Mouse (Mus musculus): ENCODE results near the gene Atg16l2. TPM values are rescaled to one million over a fixed set of nuclear protein-coding genes. Genes with fewer than 3 reads are reported as not detected.

Gene Atg16l2
- polyA plus RNA-seq, 1 experiment, result 0.17 TPM

DNA sequence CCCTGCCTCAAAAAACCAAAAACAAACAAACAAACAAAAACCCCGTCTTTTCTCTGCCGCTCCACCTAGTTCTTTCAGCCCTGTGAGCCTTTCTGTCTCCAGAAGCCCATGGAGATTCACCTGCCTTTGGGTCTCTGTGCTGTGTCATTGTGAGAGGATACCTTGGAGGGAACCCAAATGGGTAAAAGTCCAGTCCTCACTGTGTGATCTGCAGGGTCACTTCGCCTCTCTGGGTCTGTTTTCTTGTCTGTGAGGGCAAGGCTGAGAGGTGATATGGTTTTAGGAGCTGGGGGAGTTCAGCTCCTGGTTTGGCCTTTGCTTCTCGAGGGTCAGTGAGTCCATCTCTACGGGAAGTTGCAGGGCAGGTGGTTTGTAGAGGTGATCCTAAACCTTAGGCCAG, 24.0 kb upstream of the Atg16l2 start:
- Histone ChIP-seq H3K27me3 (ENCODE audit: control insufficient read depth) (peaks cover 7% of the 10 kb centered on the region), H3K4me1 (ENCODE audit: control insufficient read depth) (peaks cover 48% of the 10 kb centered on the region), H3K36me3 (ENCODE audit: control insufficient read depth) (peaks cover 68% of the 10 kb centered on the region), H3K9me3 (ENCODE audit: control insufficient read depth, low read length) (no peaks in the 10 kb centered on the region), H3K4me3 (replicated peaks) (no peak overlapping the region)
- no peak for TF ChIP-seq GATA1 (IDR thresholded peaks at IDR 0.05; ENCODE audit: low read length)
- no peak for TF ChIP-seq TAL1 (IDR thresholded peaks at IDR 0.05; ENCODE audit: low read length)

DNA sequence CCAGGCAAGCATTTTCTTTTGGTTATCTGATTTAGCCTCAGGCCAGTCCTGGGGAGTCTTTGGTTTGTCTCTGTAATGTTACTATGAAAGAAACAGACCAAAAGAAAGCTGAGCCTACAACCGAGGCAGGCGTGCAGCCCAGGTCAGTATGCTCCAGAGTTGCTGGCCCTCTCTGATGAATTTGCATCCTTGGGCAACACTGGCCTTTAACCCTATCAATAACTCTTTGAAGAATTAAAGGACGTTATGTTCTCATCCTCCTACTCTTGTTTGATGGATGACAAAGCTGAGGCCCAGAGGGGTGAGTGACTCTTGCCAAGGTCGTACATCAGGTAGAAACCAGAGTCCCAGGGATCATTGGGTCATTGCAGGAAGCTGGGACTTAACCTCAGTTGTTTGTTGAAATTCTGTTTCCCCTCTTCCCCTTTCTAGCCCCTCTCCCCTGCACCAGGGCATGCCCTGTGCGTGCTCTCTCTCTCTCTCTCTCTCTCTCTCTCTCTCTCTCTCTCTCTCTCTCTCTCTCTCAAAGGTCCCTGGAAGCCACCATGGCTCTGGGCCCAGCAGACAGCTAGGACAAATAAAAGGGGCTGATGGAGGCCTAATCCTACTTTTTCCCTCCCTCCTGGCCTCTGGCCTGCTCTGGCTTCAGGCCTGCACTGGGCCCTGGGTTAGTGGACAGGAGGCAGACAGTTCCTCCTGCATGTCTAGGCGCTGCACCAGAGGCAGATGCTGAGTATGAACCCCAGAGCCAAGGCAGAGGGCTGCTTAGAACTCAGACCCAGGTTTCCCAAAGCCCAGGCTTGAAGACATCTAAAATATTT, 22.3 kb upstream of the Atg16l2 start:
- H3K27me3 ChIP-seq (ENCODE audit: control insufficient read depth), result peaks cover 7% of the 10 kb centered on the region
- no peaks in the 10 kb centered on the region for H3K9me3 ChIP-seq (ENCODE audit: control insufficient read depth, low read length)
- H3K4me1 ChIP-seq (ENCODE audit: control insufficient read depth), result peaks cover 63% of the 10 kb centered on the region
- TF ChIP-seq TAL1 (IDR thresholded peaks at IDR 0.05; ENCODE audit: low read length) (no peak), GATA1 (IDR thresholded peaks at IDR 0.05; ENCODE audit: low read length) (no peak)
- H3K4me3 ChIP-seq (replicated peaks), result no peak overlapping the region
- H3K36me3 ChIP-seq (ENCODE audit: control insufficient read depth), result peaks cover 53% of the 10 kb centered on the region

DNA sequence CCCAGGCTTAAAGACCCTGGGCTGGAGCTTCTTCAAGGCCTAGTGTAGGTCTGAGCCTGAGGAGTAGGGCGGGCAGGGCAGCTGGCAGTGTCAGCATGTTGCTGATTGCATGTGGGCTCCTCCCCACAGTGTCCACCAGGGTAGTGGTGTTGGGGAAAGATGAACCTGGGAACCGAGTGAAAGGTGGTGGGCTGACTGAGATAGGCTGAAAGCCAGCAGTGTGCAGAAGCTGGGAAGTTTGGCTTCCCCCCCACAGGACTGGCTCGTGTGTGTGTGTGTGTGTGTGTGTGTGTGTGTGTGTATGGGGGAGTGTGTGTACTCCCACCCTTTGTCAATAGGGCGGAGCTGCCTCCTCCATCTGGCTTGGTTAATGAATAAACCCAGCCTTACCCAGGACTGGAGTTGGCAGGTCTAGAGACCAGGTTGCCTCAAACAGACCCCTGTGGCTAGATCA, 21.1 kb upstream of the Atg16l2 start:
- H3K27me3 ChIP-seq (ENCODE audit: control insufficient read depth), result peaks cover 7% of the 10 kb centered on the region
- no peak for TF ChIP-seq GATA1 (IDR thresholded peaks at IDR 0.05; ENCODE audit: low read length)
- no peak for TF ChIP-seq TAL1 (IDR thresholded peaks at IDR 0.05; ENCODE audit: low read length)

DNA sequence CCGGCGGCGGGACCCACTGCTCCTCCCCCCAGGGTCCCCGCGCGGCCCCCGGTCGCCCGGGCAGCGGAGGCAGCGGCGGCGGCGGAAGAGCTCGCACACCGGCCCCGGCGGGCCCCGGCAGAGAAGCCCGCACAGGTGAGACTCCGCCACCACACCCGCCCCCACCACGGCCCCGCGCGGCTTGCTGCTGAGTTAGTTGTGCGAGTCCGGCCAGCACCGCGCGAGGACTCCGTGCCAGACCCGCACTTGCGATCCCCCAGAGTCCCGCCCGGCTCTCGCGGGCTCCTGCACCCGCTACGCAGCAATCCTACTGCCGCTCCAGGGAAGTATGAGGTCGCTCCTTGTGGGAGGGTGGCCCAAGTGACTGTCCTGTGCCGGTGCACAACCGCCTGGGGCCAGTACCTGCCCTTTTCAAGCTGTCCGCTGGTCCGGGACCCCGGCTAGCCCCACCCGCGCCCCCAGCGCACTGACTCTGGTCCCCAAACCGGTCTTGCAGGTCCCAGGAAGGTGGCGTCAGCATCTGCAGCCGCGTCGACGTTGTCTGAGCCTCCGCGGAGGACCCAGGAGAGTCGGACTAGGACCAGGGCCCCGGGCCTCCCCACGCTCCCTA, 19.3 kb upstream of the Atg16l2 start:
- Histone ChIP-seq H3K36me3 (ENCODE audit: control insufficient read depth) (peaks cover 29% of the 10 kb centered on the region), H3K4me3 (replicated peaks) (peak overlapping the region; percentile 80), H3K9me3 (ENCODE audit: control insufficient read depth, low read length) (no peaks in the 10 kb centered on the region), H3K27me3 (ENCODE audit: control insufficient read depth) (peaks cover 7% of the 10 kb centered on the region), H3K4me1 (ENCODE audit: control insufficient read depth) (peaks cover 85% of the 10 kb centered on the region)
- TF ChIP-seq GATA1 (IDR thresholded peaks at IDR 0.05; ENCODE audit: low read length) (no peak), TAL1 (IDR thresholded peaks at IDR 0.05; ENCODE audit: low read length) (no peak)

More for the DNA sequence above, 21.1 kb upstream of the Atg16l2 start:
- Histone ChIP-seq H3K4me3 (replicated peaks) (peak overlapping the region; percentile 80), H3K4me1 (ENCODE audit: control insufficient read depth) (peaks cover 70% of the 10 kb centered on the region), H3K36me3 (ENCODE audit: control insufficient read depth) (peaks cover 41% of the 10 kb centered on the region), H3K9me3 (ENCODE audit: control insufficient read depth, low read length) (no peaks in the 10 kb centered on the region)

DNA sequence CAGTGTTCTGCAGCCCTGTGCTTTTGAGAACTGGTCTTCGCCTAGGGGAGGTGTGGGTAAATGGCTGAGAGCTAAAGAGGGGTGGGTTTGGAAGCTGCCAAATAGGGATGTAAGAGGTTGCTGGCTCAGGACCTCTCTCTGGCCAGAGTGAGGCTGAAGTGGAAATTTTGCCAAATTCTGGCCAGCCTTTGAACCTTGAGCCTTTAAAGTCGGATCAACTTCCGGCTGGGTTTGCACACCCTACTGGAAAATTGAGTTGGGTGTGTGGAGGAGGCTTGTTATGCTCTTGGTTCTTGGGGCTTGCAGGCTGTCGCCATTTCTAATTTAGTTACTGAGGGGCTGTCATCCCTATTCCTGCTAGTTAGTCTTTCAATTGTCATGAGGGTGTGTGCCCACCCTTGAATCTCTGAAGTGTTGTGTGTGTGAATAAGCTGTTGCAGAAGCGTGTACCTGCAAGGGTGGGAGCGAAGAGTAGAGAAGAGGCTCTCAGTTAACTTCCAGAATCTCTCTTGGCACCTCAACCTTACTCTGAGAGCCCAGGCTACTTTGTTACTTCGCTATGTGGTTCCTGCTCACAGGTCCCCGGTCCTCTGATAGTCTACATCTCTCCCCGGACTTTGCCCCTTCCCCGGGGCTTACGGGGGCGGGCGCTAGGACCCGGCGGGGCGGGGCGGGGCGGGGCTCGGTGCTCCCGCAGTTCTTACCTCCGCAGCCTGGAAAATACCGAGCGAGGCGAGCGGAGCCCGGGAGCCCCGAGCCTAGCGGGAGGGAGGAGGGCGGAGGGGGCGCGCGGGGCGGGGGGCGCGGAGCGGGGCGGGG, 18.6 kb upstream of the Atg16l2 start:
- H3K4me3 ChIP-seq (replicated peaks), result peak overlapping the region; percentile 80
- H3K4me1 ChIP-seq (ENCODE audit: control insufficient read depth), result peaks cover 93% of the 10 kb centered on the region
- peaks cover 7% of the 10 kb centered on the region for H3K27me3 ChIP-seq (ENCODE audit: control insufficient read depth)
- no peak for TF ChIP-seq TAL1 (IDR thresholded peaks at IDR 0.05; ENCODE audit: low read length)
- TF ChIP-seq GATA1 (IDR thresholded peaks at IDR 0.05; ENCODE audit: low read length), result no peak
- H3K9me3 ChIP-seq (ENCODE audit: control insufficient read depth, low read length), result no peaks in the 10 kb centered on the region
- H3K36me3 ChIP-seq (ENCODE audit: control insufficient read depth), result peaks cover 25% of the 10 kb centered on the region

DNA sequence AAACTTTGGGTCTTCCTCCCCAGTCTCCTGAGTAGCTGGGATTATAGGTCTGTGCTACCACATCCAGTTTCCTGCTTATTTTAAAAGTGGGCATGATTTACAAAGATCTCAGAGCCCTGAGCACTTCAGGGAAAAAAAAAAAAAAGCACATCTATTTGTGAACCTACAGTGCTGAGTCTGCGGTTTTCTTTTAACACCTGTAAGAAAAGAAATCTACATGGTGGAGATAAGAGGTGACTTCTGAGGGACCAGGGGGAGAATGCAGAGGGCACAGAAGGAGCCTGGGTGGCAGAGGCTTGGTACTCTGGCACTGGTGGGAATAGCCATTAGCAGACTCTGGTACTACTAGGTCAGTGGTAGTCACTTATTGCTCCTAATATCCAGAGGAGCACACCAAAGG, 17.7 kb upstream of the Atg16l2 start:
- H3K9me3 ChIP-seq (ENCODE audit: control insufficient read depth, low read length), result no peaks in the 10 kb centered on the region
- H3K4me1 ChIP-seq (ENCODE audit: control insufficient read depth), result peaks cover 96% of the 10 kb centered on the region
- H3K27me3 ChIP-seq (ENCODE audit: control insufficient read depth), result peaks cover 7% of the 10 kb centered on the region
- TF ChIP-seq GATA1 (IDR thresholded peaks at IDR 0.05; ENCODE audit: low read length) (no peak), TAL1 (IDR thresholded peaks at IDR 0.05; ENCODE audit: low read length) (no peak)
- no peak overlapping the region for H3K4me3 ChIP-seq (replicated peaks)
- peaks cover 17% of the 10 kb centered on the region for H3K36me3 ChIP-seq (ENCODE audit: control insufficient read depth)

DNA sequence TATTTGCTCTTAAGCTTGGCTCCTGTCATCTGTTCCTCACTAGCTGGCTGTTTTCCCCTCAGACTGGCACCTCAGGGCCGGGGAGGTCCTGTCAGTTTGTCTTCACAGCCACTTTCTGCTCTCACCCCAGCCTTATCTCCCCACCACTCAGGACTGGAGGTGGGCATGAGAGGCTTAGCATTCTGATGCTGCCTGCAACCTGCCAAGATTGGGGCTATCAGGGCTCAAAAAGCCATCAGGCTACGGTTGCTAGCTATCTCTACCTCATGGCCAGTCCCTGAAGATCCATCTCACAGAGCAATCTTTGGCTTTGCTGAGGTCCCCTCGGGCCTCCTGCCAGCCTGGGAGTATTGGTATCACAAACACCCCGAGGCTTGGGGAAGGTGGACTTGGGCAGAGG, 16.8 kb upstream of the Atg16l2 start:
- Histone ChIP-seq H3K27me3 (ENCODE audit: control insufficient read depth) (peaks cover 7% of the 10 kb centered on the region), H3K4me3 (replicated peaks) (no peak overlapping the region), H3K4me1 (ENCODE audit: control insufficient read depth) (peaks cover 97% of the 10 kb centered on the region), H3K9me3 (ENCODE audit: control insufficient read depth, low read length) (no peaks in the 10 kb centered on the region), H3K36me3 (ENCODE audit: control insufficient read depth) (peaks cover 10% of the 10 kb centered on the region; the same call in 1 of the 2 replicates)
- TF ChIP-seq TAL1 (IDR thresholded peaks at IDR 0.05; ENCODE audit: low read length), result no peak
- TF ChIP-seq GATA1 (IDR thresholded peaks at IDR 0.05; ENCODE audit: low read length), result no peak

DNA sequence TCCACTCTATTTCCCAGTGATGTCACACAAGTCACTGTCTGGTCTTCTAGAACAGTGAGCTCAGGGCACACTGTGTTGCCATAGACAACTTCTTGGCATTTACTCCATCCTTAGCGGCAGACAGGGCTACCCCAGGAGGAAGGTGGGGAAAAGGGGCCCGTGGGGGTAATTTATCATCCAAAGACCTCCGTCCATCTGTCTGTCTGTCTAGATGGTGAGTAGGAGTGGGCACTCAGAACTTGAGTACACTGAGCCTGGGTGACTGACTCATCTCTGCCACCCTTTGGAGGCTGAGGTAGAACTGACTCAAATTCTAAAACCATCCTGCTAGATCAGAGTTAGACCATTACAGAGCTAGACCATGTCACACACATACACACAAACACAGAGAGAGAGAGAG, 15.0 kb upstream of the Atg16l2 start, which contains the start of gene Stard10:
Gene Stard10 (plus strand): TSS at position 73 of the 400 bp plus-strand sequence.
- Histone ChIP-seq H3K27me3 (ENCODE audit: control insufficient read depth) (peaks cover 7% of the 10 kb centered on the region), H3K36me3 (ENCODE audit: control insufficient read depth) (no peaks in the 10 kb centered on the region; the same call in 1 of the 2 replicates), H3K4me1 (ENCODE audit: control insufficient read depth) (peaks cover 89% of the 10 kb centered on the region), H3K9me3 (ENCODE audit: control insufficient read depth, low read length) (no peaks in the 10 kb centered on the region), H3K4me3 (replicated peaks) (peak within 1 kb of the TSS; percentile 35)
- no peak for TF ChIP-seq TAL1 (IDR thresholded peaks at IDR 0.05; ENCODE audit: low read length)
- TF ChIP-seq GATA1 (IDR thresholded peaks at IDR 0.05; ENCODE audit: low read length), result no peak
